Mouse (Mus musculus) C2C12 (cell line): ENCODE measurements around the gene Fam174b.

ENCODE experiments used
- CEBPB ChIP-seq: IDR thresholded peaks from one replicate; pipeline ENCODE4 v1.6.1; 2011; ENCODE audit warnings: low read depth, mild to moderate bottlenecking, control low read depth, moderate library complexity
- CTCF ChIP-seq: IDR thresholded peaks from one replicate; pipeline ENCODE4 v1.5.1; 2011; ENCODE audit not compliant: control insufficient read depth, insufficient read depth, insufficient read length
- MAX ChIP-seq: IDR thresholded peaks from one replicate; pipeline ENCODE4 v1.6.1; 2011; ENCODE audit warnings: mild to moderate bottlenecking, control low read depth
- MYOD1 ChIP-seq: IDR thresholded peaks from one replicate; pipeline ENCODE4 v1.6.1; 2011; ENCODE audit warnings: low read depth; ENCODE audit not compliant: control insufficient read depth, insufficient read length
- USF1 ChIP-seq: IDR thresholded peaks from one replicate; pipeline ENCODE4 v1.6.1; 2011; ENCODE audit warnings: low read depth, mild to moderate bottlenecking, control low read depth, moderate library complexity

- TF ChIP-seq MAX (no peak), CTCF (no peak), MYOD1 (no peak), USF1 (no peak), CEBPB (no peak)
Observed at GRCm38 (mm10) chr7:73753598-73753997, 13.5 kb downstream of the Fam174b start.
